Mouse (Mus musculus): Measurements from ENCODE around the gene Ftl1. TPM values are rescaled to one million over a fixed set of nuclear protein-coding genes. Genes with fewer than 3 reads are reported as not detected.
"Not testable (repeated sequence)": the region's sequence is repeated elsewhere in the genome, so short reads cannot be mapped to it uniquely, and the experiment has no call there.

Ftl1 gene
- polyA plus RNA-seq, 1 experiment from 2014 or later: 5,449 TPM

DNA sequence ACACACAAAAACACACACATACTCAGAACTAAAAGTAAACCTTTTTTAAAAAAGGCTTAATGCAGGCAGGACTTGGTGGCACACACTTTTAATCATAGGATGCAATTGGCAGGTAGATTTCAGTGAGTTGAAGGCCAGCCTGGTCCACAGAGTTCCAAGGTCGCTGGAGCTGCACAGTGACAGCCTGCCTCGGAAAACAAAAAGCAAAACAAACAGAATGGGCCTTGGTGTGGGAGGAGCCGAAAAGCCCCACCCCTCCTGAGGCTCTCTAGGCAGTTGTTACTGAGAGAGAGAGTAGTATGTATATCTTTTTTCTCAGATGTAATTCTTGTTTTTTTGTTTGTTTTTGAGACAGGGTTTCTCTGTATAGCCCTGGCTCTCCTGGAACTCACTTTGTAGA, 31.6 kb upstream of the Ftl1 start:
- DNase-seq (ENCODE audit: low spot score) (no peak), ATAC-seq (ENCODE audit: insufficient read depth, low FRiP score, low TSS enrichment) (no peak)
- Histone ChIP-seq H3K27ac (ENCODE audit: low read depth, low read length) (no peak overlapping the region), H3K4me3 (ENCODE audit: low read depth, low read length) (no peak overlapping the region), H3K36me3 (ENCODE audit: control insufficient read depth, insufficient read depth, low read length) (peaks cover 10% of the 10 kb centered on the region; the same call in 1 of the 2 replicates), H3K9ac (ENCODE audit: low read length) (no peak overlapping the region), H3K4me2 (ENCODE audit: low read depth) (no peak overlapping the region), H3K4me1 (ENCODE audit: control insufficient read depth, insufficient read depth, low read length) (no peaks in the 10 kb centered on the region), H3K9me3 (ENCODE audit: control insufficient read depth, low read length) (no peaks in the 10 kb centered on the region), H3K27me3 (ENCODE audit: control insufficient read depth, insufficient read depth, low read length) (no peaks in the 10 kb centered on the region)
- 16% methylated on average over 3 of the region's 3 CpGs for WGBS

DNA sequence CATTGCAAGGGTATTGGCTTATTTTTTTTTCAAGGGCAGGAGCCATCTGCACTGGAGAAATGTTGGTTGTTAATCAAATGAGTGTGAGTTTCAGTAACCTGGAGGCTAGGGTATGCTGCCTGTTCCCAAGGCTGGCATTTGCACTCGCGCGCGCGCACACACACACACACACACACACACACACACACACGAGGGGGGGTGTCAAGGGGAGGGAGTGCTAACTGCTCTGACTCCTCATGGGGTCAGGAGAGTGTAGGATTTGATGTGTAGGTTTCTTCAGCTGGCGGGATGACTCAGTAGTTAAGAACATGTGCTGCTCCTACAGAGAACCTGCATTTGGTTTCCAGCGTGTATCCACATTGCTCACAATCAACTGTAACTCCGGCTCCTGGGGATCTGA, 31.1 kb upstream of the Ftl1 start:
- WGBS: 22% methylated on average over 9 of the region's 9 CpGs
- ATAC-seq (ENCODE audit: insufficient read depth, low FRiP score, low TSS enrichment): no peak
- no peak overlapping the region for H3K9ac ChIP-seq (ENCODE audit: low read length)

DNA sequence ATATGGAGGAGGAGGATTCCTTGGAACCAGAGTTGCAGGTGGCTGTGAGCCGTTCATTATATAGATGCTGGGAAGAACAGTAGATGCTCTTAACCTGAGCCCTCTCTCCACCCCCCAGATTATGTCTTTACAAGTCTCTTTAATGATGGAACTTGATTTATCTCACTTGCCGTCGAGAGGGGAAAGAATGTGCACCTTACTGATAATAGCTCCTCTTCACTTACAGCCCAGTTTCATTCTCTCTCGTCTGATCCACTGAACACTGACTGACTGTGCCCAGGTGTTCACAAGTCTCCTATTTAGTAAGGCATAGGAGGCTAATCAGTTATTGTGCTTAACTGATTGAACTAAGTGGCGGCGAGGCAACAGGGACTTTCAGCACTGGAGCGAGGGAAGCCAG, 29.9 kb upstream of the Ftl1 start:
- Histone ChIP-seq H3K36me3 (ENCODE audit: control insufficient read depth, insufficient read depth, low read length) (peaks cover 9% of the 10 kb centered on the region; the same call in 1 of the 2 replicates), H3K9me3 (ENCODE audit: control insufficient read depth, low read length) (no peaks in the 10 kb centered on the region), H3K9ac (ENCODE audit: low read length) (no peak overlapping the region; the same call in 1 of the 2 replicates), H3K4me3 (ENCODE audit: low read depth, low read length) (no peak overlapping the region), H3K27me3 (ENCODE audit: control insufficient read depth, insufficient read depth, low read length) (no peaks in the 10 kb centered on the region), H3K4me1 (ENCODE audit: control insufficient read depth, insufficient read depth, low read length) (no peaks in the 10 kb centered on the region), H3K4me2 (ENCODE audit: low read depth) (no peak overlapping the region), H3K27ac (ENCODE audit: low read depth, low read length) (no peak overlapping the region)
- ATAC-seq (ENCODE audit: insufficient read depth, low FRiP score, low TSS enrichment) (no peak), DNase-seq (ENCODE audit: low spot score) (no peak)
- 65% methylated on average over 7 of the region's 7 CpGs for WGBS

More for the DNA sequence above, 31.1 kb upstream of the Ftl1 start:
- Histone ChIP-seq H3K36me3 (ENCODE audit: control insufficient read depth, insufficient read depth, low read length) (peaks cover 10% of the 10 kb centered on the region; the same call in 1 of the 2 replicates), H3K4me3 (ENCODE audit: low read depth, low read length) (no peak overlapping the region), H3K4me2 (ENCODE audit: low read depth) (no peak overlapping the region), H3K27ac (ENCODE audit: low read depth, low read length) (no peak overlapping the region), H3K9me3 (ENCODE audit: control insufficient read depth, low read length) (no peaks in the 10 kb centered on the region), H3K4me1 (ENCODE audit: control insufficient read depth, insufficient read depth, low read length) (no peaks in the 10 kb centered on the region), H3K27me3 (ENCODE audit: control insufficient read depth, insufficient read depth, low read length) (no peaks in the 10 kb centered on the region)
- peak; percentile 37 for DNase-seq (ENCODE audit: low spot score)

DNA sequence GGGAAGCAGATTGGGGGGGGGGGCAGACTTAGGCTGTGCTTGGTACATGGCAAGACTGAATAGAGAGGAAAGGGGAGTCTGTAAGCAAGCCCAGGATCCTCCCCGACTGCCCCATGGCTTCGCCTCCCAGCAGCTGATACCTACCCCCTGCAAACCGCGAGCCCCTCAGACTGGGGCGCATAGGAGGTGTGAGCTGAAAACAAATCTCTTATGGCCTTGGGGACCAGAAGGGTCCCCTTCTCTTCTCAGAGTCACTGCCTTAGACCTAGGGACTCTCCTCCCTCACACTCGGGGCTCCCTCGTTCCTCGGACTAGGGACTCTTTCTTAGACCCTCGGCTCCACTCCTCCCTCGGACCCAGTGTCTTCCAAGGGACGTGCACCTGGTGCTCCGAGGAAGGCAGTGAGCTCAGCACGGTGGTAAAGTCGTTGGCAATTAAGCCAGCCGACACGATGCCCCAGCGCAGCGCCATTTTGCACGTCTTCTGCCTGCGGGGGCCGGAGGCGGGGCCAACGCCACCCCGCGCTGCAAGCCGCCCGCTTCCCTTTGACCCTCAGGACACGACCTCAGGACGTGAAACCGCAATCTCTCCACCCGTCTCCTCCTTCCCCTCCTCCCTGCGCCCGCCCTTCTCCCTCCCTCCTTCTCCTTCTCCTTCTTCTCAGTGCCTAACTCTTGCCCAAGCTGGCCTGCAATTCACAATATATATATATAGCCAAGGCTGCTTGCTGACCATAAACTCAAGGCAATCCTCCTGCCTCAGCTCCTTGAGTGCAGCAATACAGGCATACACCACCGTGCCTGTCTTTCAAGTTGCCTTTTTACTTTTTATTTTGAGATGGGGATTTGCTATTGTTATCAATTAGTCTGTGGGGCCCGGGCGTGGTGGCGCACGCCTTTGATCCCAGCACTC, 28.9 kb upstream of the Ftl1 start, which contains the start of gene Dhdh:
Gene Dhdh (minus strand): TSS at position 513 of the 912 bp plus-strand sequence.
- ATAC-seq (ENCODE audit: insufficient read depth, low FRiP score, low TSS enrichment): peak; percentile 53

DNA sequence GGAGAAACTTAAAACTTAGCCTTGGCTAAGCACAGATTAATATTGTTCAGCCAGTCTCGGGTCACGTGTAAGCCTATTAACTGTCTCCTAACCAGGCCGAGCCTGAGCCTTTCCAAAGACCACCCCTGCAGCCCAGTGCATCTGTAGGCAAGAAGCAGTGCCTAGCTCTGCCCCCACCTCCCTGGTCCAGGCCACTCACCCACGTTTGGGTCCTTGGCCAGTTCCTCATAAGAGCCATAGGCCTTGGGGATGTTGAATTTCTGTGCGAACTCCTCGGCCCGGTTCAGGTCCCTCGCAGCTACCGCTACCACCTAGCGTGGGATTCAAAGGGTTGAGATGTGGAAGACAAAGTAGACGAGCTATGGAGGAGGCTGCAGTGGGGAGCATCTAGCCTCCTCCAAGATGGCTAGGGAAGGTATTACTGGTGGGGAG, 28.2 kb upstream of the Ftl1 start:
- peak overlapping the region; percentile 49; the same call in 1 of the 2 replicates for H3K27ac ChIP-seq (ENCODE audit: low read depth, low read length)
- no peaks in the 10 kb centered on the region for H3K9me3 ChIP-seq (ENCODE audit: control insufficient read depth, low read length)
- peak overlapping the region; percentile 43 for H3K4me3 ChIP-seq (ENCODE audit: low read depth, low read length)
- H3K4me2 ChIP-seq (ENCODE audit: low read depth): peak overlapping the region; percentile 63
- 27% methylated on average over 11 of the region's 11 CpGs for WGBS
- H3K9ac ChIP-seq (ENCODE audit: low read length): peak overlapping the region; percentile 71
- H3K27me3 ChIP-seq (ENCODE audit: control insufficient read depth, insufficient read depth, low read length): no peaks in the 10 kb centered on the region
- DNase-seq (ENCODE audit: low spot score): peak; percentile 25
- H3K4me1 ChIP-seq (ENCODE audit: control insufficient read depth, insufficient read depth, low read length): no peaks in the 10 kb centered on the region
- ATAC-seq (ENCODE audit: insufficient read depth, low FRiP score, low TSS enrichment): no peak
- H3K36me3 ChIP-seq (ENCODE audit: control insufficient read depth, insufficient read depth, low read length): peaks cover under 1% of the 10 kb centered on the region; the same call in 1 of the 2 replicates

More for the DNA sequence above, 28.9 kb upstream of the Ftl1 start, which contains the start of gene Dhdh:
- H3K27me3 ChIP-seq (ENCODE audit: control insufficient read depth, insufficient read depth, low read length): no peaks in the 10 kb centered on the region
- peak within 1 kb of the TSS; percentile 63 for H3K4me2 ChIP-seq (ENCODE audit: low read depth)
- peak within 1 kb of the TSS; percentile 49; the same call in 1 of the 2 replicates for H3K27ac ChIP-seq (ENCODE audit: low read depth, low read length)
- H3K4me3 ChIP-seq (ENCODE audit: low read depth, low read length): peak within 1 kb of the TSS; percentile 43
- H3K9ac ChIP-seq (ENCODE audit: low read length): peak within 1 kb of the TSS; percentile 71
- DNase-seq (ENCODE audit: low spot score): peak; percentile 71
- H3K36me3 ChIP-seq (ENCODE audit: control insufficient read depth, insufficient read depth, low read length): peaks cover 5% of the 10 kb centered on the region; the same call in 1 of the 2 replicates
- H3K9me3 ChIP-seq (ENCODE audit: control insufficient read depth, low read length): no peaks in the 10 kb centered on the region
- H3K4me1 ChIP-seq (ENCODE audit: control insufficient read depth, insufficient read depth, low read length): no peaks in the 10 kb centered on the region
- WGBS: 7% methylated on average over 36 of the region's 38 CpGs

DNA sequence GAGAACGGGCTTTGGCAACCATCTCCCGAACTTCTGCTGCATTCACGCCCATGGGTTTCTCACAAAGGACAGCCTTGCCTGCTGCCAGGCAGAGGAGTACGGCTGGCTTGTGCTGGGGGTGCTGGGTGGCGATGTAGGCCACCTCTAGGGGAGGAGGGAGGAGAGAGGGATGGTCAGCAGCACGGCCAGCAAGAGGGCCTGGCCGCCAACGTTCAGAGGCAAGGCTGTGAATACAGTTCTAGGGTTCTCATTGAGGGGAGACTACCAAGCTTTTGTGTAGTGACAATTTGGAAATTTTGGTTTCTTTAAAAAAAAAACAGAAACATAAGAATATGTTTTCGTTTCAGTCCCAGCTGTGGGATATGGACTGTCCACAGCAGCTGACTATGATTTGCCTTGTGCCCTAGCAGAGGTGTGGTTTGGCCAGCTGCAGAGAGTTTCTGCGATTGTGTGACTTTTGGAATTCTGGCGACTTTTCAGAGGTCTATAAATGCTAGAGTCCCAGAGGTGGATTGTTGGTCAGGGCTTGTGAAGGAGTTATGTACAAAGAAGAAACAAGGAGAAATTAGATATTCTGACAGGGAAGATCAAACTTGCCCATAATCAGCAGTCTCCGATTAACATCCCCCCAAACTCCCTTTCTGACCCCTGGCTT, 27.2 kb upstream of the Ftl1 start, which contains the start of gene Gm45808:
Gene Gm45808 (minus strand): TSS at position 51 of the 655 bp plus-strand sequence.
- no peak for DNase-seq (ENCODE audit: low spot score)
- Histone ChIP-seq H3K9me3 (ENCODE audit: control insufficient read depth, low read length) (no peaks in the 10 kb centered on the region), H3K36me3 (ENCODE audit: control insufficient read depth, insufficient read depth, low read length) (no peaks in the 10 kb centered on the region), H3K4me1 (ENCODE audit: control insufficient read depth, insufficient read depth, low read length) (no peaks in the 10 kb centered on the region), H3K9ac (ENCODE audit: low read length) (no peak within 1 kb of the TSS), H3K27ac (ENCODE audit: low read depth, low read length) (no peak within 1 kb of the TSS), H3K4me2 (ENCODE audit: low read depth) (no peak within 1 kb of the TSS), H3K4me3 (ENCODE audit: low read depth, low read length) (no peak within 1 kb of the TSS), H3K27me3 (ENCODE audit: control insufficient read depth, insufficient read depth, low read length) (no peaks in the 10 kb centered on the region)
- no peak for ATAC-seq (ENCODE audit: insufficient read depth, low FRiP score, low TSS enrichment)
- 90% methylated on average over 12 of the region's 12 CpGs for WGBS

DNA sequence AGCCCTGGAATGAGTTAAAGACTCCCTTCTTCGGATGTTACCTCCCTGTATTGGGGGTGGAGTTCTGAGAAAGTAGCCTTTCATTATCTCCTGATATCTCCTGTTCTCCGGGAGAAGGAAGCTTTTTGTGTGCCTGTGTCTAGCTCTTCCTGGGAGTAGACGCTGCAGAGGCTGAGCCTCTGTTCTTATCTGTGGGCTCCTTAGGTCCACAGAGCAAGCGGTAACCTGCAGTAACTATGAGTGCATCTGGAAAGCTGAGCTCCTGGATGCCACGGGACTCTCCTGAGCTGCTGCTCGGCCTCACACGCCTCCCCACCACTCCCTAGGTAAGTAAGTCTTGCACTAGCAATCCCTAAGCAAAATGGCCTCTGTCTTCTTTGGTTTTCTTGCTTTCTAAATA, 26.5 kb upstream of the Ftl1 start:
- no peak overlapping the region for H3K9ac ChIP-seq (ENCODE audit: low read length)
- no peak overlapping the region for H3K4me3 ChIP-seq (ENCODE audit: low read depth, low read length)
- no peaks in the 10 kb centered on the region for H3K36me3 ChIP-seq (ENCODE audit: control insufficient read depth, insufficient read depth, low read length)
- H3K4me1 ChIP-seq (ENCODE audit: control insufficient read depth, insufficient read depth, low read length): no peaks in the 10 kb centered on the region
- DNase-seq (ENCODE audit: low spot score): no peak
- no peak overlapping the region for H3K4me2 ChIP-seq (ENCODE audit: low read depth)
- 87% methylated on average over 7 of the region's 7 CpGs for WGBS
- H3K27ac ChIP-seq (ENCODE audit: low read depth, low read length): no peak overlapping the region
- ATAC-seq (ENCODE audit: insufficient read depth, low FRiP score, low TSS enrichment): no peak
- no peaks in the 10 kb centered on the region for H3K27me3 ChIP-seq (ENCODE audit: control insufficient read depth, insufficient read depth, low read length)
- no peaks in the 10 kb centered on the region for H3K9me3 ChIP-seq (ENCODE audit: control insufficient read depth, low read length)

DNA sequence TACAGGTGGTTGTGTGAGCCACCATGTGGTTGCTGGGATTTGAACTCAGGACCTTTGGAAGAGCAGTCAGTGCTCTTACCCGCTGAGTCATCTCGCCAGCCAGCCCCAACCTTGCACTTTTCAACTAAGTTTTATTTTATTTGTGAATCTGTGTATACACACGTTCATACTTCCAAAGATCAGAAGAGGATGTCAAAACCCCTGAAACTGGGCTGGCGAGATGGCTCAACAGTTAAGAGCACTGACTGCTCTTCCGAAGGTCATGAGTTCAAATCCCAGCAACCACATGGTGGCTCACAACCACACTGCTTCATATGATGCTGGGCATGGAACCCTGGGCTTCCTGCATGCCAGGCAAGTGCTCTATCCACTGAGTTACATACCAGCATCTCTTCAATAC, 25.3 kb upstream of the Ftl1 start:
- not testable (repeated sequence) for DNase-seq (ENCODE audit: low spot score); ATAC-seq (ENCODE audit: insufficient read depth, low FRiP score, low TSS enrichment); H3K4me1 ChIP-seq (ENCODE audit: control insufficient read depth, insufficient read depth, low read length); H3K9me3 ChIP-seq (ENCODE audit: control insufficient read depth, low read length); H3K36me3 ChIP-seq (ENCODE audit: control insufficient read depth, insufficient read depth, low read length); H3K4me3 ChIP-seq (ENCODE audit: low read depth, low read length); H3K4me2 ChIP-seq (ENCODE audit: low read depth); H3K27ac ChIP-seq (ENCODE audit: low read depth, low read length); H3K9ac ChIP-seq (ENCODE audit: low read length); H3K27me3 ChIP-seq (ENCODE audit: control insufficient read depth, insufficient read depth, low read length)
- 91% methylated on average over 5 of the region's 5 CpGs for WGBS
